Mouse (Mus musculus): ENCODE results near the gene Itsn2. TPM values are rescaled to one million over a fixed set of nuclear protein-coding genes. Genes with fewer than 3 reads are reported as not detected.
"Not testable (repeated sequence)": the region's sequence is repeated elsewhere in the genome, so short reads cannot be mapped to it uniquely, and the experiment has no call there.

The Itsn2 gene
- 15.6 and 18.9 TPM in 2 replicates for polyA plus RNA-seq (2016; fragmentation: Nextera tagmentation; extraction: Ambion mirVana)

GRCm38 (mm10) chr12:4592541-4593165 lies at the start of gene Itsn2, which contains the start of gene Gm3625:
Gene Itsn2, plus strand, starts transcription at chr12:4592638.
Gene Gm3625, minus strand, starts transcription at chr12:4592927.
- 0 out of 2 replicates have a peak within 1 kb of the TSS, but pooled peaks have one; percentile 20 for H3K27ac ChIP-seq (replicated peaks)
- no peaks in the 10 kb centered on the region for H3K9me3 ChIP-seq
- under 1% methylated on average over 36 of the region's 49 CpGs for WGBS
- peak within 1 kb of the TSS; percentile 78 for H3K9ac ChIP-seq (replicated peaks)
- H3K36me3 ChIP-seq: no peaks in the 10 kb centered on the region
- H3K4me3 ChIP-seq: peak within 1 kb of the TSS; percentile 96
- peaks cover 5% of the 10 kb centered on the region for H3K4me1 ChIP-seq
- ATAC-seq (ENCODE audit: low FRiP score, low read depth): peak; percentile 94
- H3K4me2 ChIP-seq (replicated peaks): peak within 1 kb of the TSS; percentile 86
- peaks cover 11% of the 10 kb centered on the region for H3K27me3 ChIP-seq

GRCm38 (mm10) chr12:4544400-4544919 lies 48.0 kb upstream of the Itsn2 start:
- Histone ChIP-seq H3K27ac (replicated peaks) (no peak overlapping the region), H3K27me3 (no peaks in the 10 kb centered on the region), H3K9me3 (no peaks in the 10 kb centered on the region), H3K4me3 (no peak overlapping the region), H3K4me1 (peaks cover 6% of the 10 kb centered on the region; the same call in 1 of the 2 replicates), H3K36me3 (no peaks in the 10 kb centered on the region), H3K4me2 (replicated peaks) (no peak overlapping the region), H3K9ac (replicated peaks) (no peak overlapping the region)
- 91% methylated on average over 5 of the region's 5 CpGs for WGBS
- ATAC-seq (ENCODE audit: low FRiP score, low read depth): no peak

GRCm38 (mm10) chr12:4545425-4545824 lies 47.0 kb upstream of the Itsn2 start:
- H3K4me2 ChIP-seq (replicated peaks): no peak overlapping the region
- H3K36me3 ChIP-seq: no peaks in the 10 kb centered on the region
- H3K27ac ChIP-seq (replicated peaks): no peak overlapping the region
- no peaks in the 10 kb centered on the region for H3K27me3 ChIP-seq
- H3K4me1 ChIP-seq: peaks cover 6% of the 10 kb centered on the region; the same call in 1 of the 2 replicates
- H3K9me3 ChIP-seq: no peaks in the 10 kb centered on the region
- no peak overlapping the region for H3K4me3 ChIP-seq
- no peak overlapping the region for H3K9ac ChIP-seq (replicated peaks)
- no peak for ATAC-seq (ENCODE audit: low FRiP score, low read depth)

GRCm38 (mm10) chr12:4546491-4546890 lies 45.9 kb upstream of the Itsn2 start:
- ATAC-seq (ENCODE audit: low FRiP score, low read depth): no peak
- Histone ChIP-seq H3K9ac (replicated peaks) (no peak overlapping the region), H3K4me2 (replicated peaks) (no peak overlapping the region), H3K4me1 (peaks cover 6% of the 10 kb centered on the region; the same call in 1 of the 2 replicates), H3K27me3 (no peaks in the 10 kb centered on the region), H3K4me3 (no peak overlapping the region), H3K27ac (replicated peaks) (no peak overlapping the region), H3K9me3 (no peaks in the 10 kb centered on the region), H3K36me3 (no peaks in the 10 kb centered on the region)
- WGBS: 78% methylated on average over 5 of the region's 5 CpGs

- Histone ChIP-seq H3K4me2 (replicated peaks) (no peak overlapping the region), H3K27ac (replicated peaks) (no peak overlapping the region), H3K4me3 (no peak overlapping the region), H3K4me1 (peaks cover 6% of the 10 kb centered on the region; the same call in 1 of the 2 replicates), H3K9me3 (no peaks in the 10 kb centered on the region), H3K36me3 (no peaks in the 10 kb centered on the region), H3K9ac (replicated peaks) (no peak overlapping the region), H3K27me3 (no peaks in the 10 kb centered on the region)
- peak; percentile 47; the same call in 1 of the 2 replicates for ATAC-seq (ENCODE audit: low FRiP score, low read depth)
- WGBS: 67% methylated on average over 14 of the region's 14 CpGs
These were observed 44.9 kb upstream of the Itsn2 start for GRCm38 (mm10) chr12:4547557-4547956.

GRCm38 (mm10) chr12:4548053-4549013 lies 44.1 kb upstream of the Itsn2 start:
- peak overlapping the region; percentile 41 for H3K4me2 ChIP-seq (replicated peaks)
- WGBS: 26% methylated on average over 18 of the region's 18 CpGs
- H3K27me3 ChIP-seq: no peaks in the 10 kb centered on the region
- no peak overlapping the region for H3K9ac ChIP-seq (replicated peaks)
- H3K4me3 ChIP-seq: peak overlapping the region; percentile 10; the same call in 1 of the 2 replicates
- peaks cover 6% of the 10 kb centered on the region; the same call in 1 of the 2 replicates for H3K4me1 ChIP-seq
- H3K36me3 ChIP-seq: no peaks in the 10 kb centered on the region
- no peak overlapping the region for H3K27ac ChIP-seq (replicated peaks)
- ATAC-seq (ENCODE audit: low FRiP score, low read depth): peak; percentile 62; the same call in 1 of the 2 replicates
- H3K9me3 ChIP-seq: no peaks in the 10 kb centered on the region

GRCm38 (mm10) chr12:4553704-4554103 lies 38.7 kb upstream of the Itsn2 start:
- not testable (repeated sequence) for H3K36me3 ChIP-seq; H3K27me3 ChIP-seq; ATAC-seq (ENCODE audit: low FRiP score, low read depth); H3K4me1 ChIP-seq; H3K9ac ChIP-seq (replicated peaks); H3K27ac ChIP-seq (replicated peaks); H3K4me3 ChIP-seq; H3K9me3 ChIP-seq; H3K4me2 ChIP-seq (replicated peaks)
- 90% methylated on average over 3 of the region's 3 CpGs for WGBS

GRCm38 (mm10) chr12:4555451-4555850 lies 37.0 kb upstream of the Itsn2 start:
- 72% methylated on average over 5 of the region's 6 CpGs for WGBS
- H3K27ac ChIP-seq (replicated peaks): no peak overlapping the region
- no peaks in the 10 kb centered on the region for H3K36me3 ChIP-seq
- no peaks in the 10 kb centered on the region for H3K27me3 ChIP-seq
- no peak overlapping the region for H3K4me3 ChIP-seq
- H3K9ac ChIP-seq (replicated peaks): no peak overlapping the region
- H3K4me1 ChIP-seq: no peaks in the 10 kb centered on the region
- no peak overlapping the region for H3K4me2 ChIP-seq (replicated peaks)
- ATAC-seq (ENCODE audit: low FRiP score, low read depth): no peak
- no peaks in the 10 kb centered on the region for H3K9me3 ChIP-seq

GRCm38 (mm10) chr12:4556891-4557290 lies 35.5 kb upstream of the Itsn2 start:
- no peak overlapping the region for H3K4me2 ChIP-seq (replicated peaks)
- H3K9ac ChIP-seq (replicated peaks): no peak overlapping the region
- H3K4me1 ChIP-seq: no peaks in the 10 kb centered on the region
- no peak for ATAC-seq (ENCODE audit: low FRiP score, low read depth)
- H3K9me3 ChIP-seq: no peaks in the 10 kb centered on the region
- no peaks in the 10 kb centered on the region for H3K27me3 ChIP-seq
- no peak overlapping the region for H3K4me3 ChIP-seq
- H3K36me3 ChIP-seq: no peaks in the 10 kb centered on the region
- no peak overlapping the region for H3K27ac ChIP-seq (replicated peaks)
- 87% methylated on average over 9 of the region's 9 CpGs for WGBS

- no peaks in the 10 kb centered on the region for H3K4me1 ChIP-seq
- H3K36me3 ChIP-seq: no peaks in the 10 kb centered on the region
- H3K27me3 ChIP-seq: no peaks in the 10 kb centered on the region
- H3K27ac ChIP-seq (replicated peaks): no peak overlapping the region
- no peak overlapping the region for H3K9ac ChIP-seq (replicated peaks)
- H3K9me3 ChIP-seq: no peaks in the 10 kb centered on the region
- no peak overlapping the region for H3K4me2 ChIP-seq (replicated peaks)
- no peak overlapping the region for H3K4me3 ChIP-seq
- WGBS: 87% methylated on average over 3 of the region's 3 CpGs
- ATAC-seq (ENCODE audit: low FRiP score, low read depth): no peak
These were observed 35.0 kb upstream of the Itsn2 start for GRCm38 (mm10) chr12:4557436-4557835.

GRCm38 (mm10) chr12:4558013-4558412 lies 34.4 kb upstream of the Itsn2 start:
- H3K27ac ChIP-seq (replicated peaks): no peak overlapping the region
- 81% methylated on average over 3 of the region's 3 CpGs for WGBS
- H3K4me1 ChIP-seq: no peaks in the 10 kb centered on the region
- ATAC-seq (ENCODE audit: low FRiP score, low read depth): no peak
- no peak overlapping the region for H3K9ac ChIP-seq (replicated peaks)
- H3K4me2 ChIP-seq (replicated peaks): no peak overlapping the region
- H3K9me3 ChIP-seq: no peaks in the 10 kb centered on the region
- no peaks in the 10 kb centered on the region for H3K36me3 ChIP-seq
- no peaks in the 10 kb centered on the region for H3K27me3 ChIP-seq
- no peak overlapping the region for H3K4me3 ChIP-seq

Data from midbrain, embryonic 12.5 days (tissue).